Mouse (Mus musculus) testis, adult 2 months (tissue): ENCODE measurements around the gene Srpr. TPM values are rescaled to one million over a fixed set of nuclear protein-coding genes. Genes with fewer than 3 reads are reported as not detected.

Experiments
- H3K27ac ChIP-seq: fragments of 200-500 bp; 2 replicates; pipeline ENCODE4 v1.5.1; 2012; ENCODE audit warnings: low read depth, low read length; ENCODE audit not compliant: control insufficient read depth, insufficient read depth
- H3K27me3 ChIP-seq: fragments of 200-500 bp; 2 replicates; pipeline ENCODE4 v1.6.1; 2012; ENCODE audit warnings: mild to moderate bottlenecking, low read length, moderate library complexity; ENCODE audit not compliant: control insufficient read depth, insufficient read depth
- H3K36me3 ChIP-seq: fragments of 200-500 bp; 2 replicates; pipeline ENCODE4 v1.6.1; 2012; ENCODE audit warnings: mild to moderate bottlenecking, low read length; ENCODE audit not compliant: control insufficient read depth, insufficient read depth
- H3K4me1 ChIP-seq: fragments of 200-500 bp; 2 replicates; pipeline ENCODE4 v1.6.1; 2012; ENCODE audit warnings: low read length; ENCODE audit not compliant: control insufficient read depth, insufficient read depth
- H3K4me3 ChIP-seq: fragments of 200-500 bp; 2 replicates; pipeline ENCODE4 v1.5.1; 2012; ENCODE audit warnings: low read depth, mild to moderate bottlenecking, low read length, moderate library complexity, mixed read lengths; ENCODE audit not compliant: control insufficient read depth
- CTCF ChIP-seq: fragments of 200-500 bp; IDR thresholded peaks from 2 replicates; pipeline ENCODE4 v1.5.1; 2012; ENCODE audit warnings: low read depth, mild to moderate bottlenecking, inconsistent platforms, low read length, moderate library complexity; ENCODE audit not compliant: control insufficient read depth, insufficient read depth, insufficient replicate concordance
- POLR2A ChIP-seq: fragments of 200-500 bp; IDR thresholded peaks from 2 replicates; pipeline ENCODE4 v1.6.1; 2012; ENCODE audit warnings: low read depth, mild to moderate bottlenecking, inconsistent platforms, low read length, moderate library complexity; ENCODE audit not compliant: control insufficient read depth
- polyA plus RNA-seq: library from polyadenylated mRNA; depleted of rRNA; stranded (reverse); fragments of >200 nt; gene quantifications from 2 replicates; pipeline ENCODE4 v1.2.3, GENCODE M21; 2012

The Srpr gene
- polyA plus RNA-seq, 1 experiment, result 55.2 TPM

- H3K4me1 ChIP-seq, result no peaks in the 10 kb centered on the region
- H3K4me3 ChIP-seq, result no peak overlapping the region
- H3K27ac ChIP-seq, result no peak overlapping the region
- no peaks in the 10 kb centered on the region for H3K36me3 ChIP-seq
- TF ChIP-seq POLR2A (no peak), CTCF (no peak)
- no peaks in the 10 kb centered on the region for H3K27me3 ChIP-seq
These were observed 5.9 kb upstream of the Srpr start for GRCm38 (mm10) chr9:35194048-35194447.

GRCm38 (mm10) chr9:35197625-35198024, 2.4 kb upstream of the Srpr start:
- Histone ChIP-seq H3K27ac (no peak overlapping the region), H3K4me1 (peaks cover 5% of the 10 kb centered on the region), H3K36me3 (no peaks in the 10 kb centered on the region), H3K4me3 (no peak overlapping the region), H3K27me3 (no peaks in the 10 kb centered on the region)
- no peak for TF ChIP-seq POLR2A
- TF ChIP-seq CTCF, result no peak

DNA sequence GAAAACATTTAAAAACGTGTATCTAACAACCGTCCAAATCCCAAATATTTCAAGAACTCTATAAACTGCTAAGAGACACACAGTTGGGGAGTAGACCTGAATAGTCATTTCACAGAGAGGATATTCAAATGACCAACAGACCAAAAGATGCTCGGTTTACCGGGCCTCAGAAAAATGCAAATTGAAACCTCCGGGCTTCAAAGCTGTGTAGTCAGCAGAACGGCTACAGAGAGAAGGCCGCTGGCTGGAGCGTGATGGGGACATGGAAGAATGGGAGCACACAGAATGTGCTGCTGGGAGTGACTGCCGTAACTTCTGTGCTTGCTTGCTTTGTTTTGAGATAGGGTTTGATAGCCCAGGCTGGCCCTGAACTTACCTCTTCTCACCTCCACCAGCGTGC, 1.6 kb upstream of the Srpr start:
- no peak for TF ChIP-seq POLR2A
- TF ChIP-seq CTCF, result no peak
- no peak overlapping the region for H3K4me3 ChIP-seq
- no peaks in the 10 kb centered on the region for H3K27me3 ChIP-seq
- peaks cover 5% of the 10 kb centered on the region for H3K4me1 ChIP-seq
- H3K27ac ChIP-seq, result no peak overlapping the region
- no peaks in the 10 kb centered on the region for H3K36me3 ChIP-seq

- no peak overlapping the region for H3K27ac ChIP-seq
- peaks cover 5% of the 10 kb centered on the region for H3K4me1 ChIP-seq
- TF ChIP-seq POLR2A (no peak), CTCF (no peak)
- H3K4me3 ChIP-seq, result peak overlapping the region; percentile 80
- H3K36me3 ChIP-seq, result no peaks in the 10 kb centered on the region
- H3K27me3 ChIP-seq, result no peaks in the 10 kb centered on the region
These were observed 817 bp upstream of the Srpr start for GRCm38 (mm10) chr9:35198945-35199771.

DNA sequence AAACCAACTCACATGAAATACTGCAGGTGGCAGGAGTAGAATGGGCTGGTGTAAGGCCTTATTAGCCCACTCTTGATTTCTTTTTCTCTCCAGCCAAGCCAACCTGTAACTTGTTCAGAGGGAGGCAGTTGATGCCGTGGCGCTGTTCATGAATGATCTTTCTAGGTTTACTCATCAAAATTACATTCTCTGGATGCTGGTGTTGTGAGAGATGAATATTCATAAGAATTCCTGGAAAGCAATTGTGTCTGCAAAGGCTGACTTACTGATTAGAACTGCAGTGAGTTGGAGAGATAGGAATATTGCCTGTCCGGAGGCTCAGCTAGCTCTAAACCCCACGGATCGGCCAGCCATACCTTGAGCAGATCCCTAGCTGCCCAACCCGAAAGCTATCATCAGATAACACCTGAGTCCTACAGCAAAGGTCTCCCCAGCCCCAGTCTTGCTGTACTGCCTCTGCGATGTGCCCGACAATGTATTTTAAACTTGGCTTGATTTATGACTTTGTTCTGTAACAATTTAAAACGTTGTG, 620 bp downstream of the Srpr start:
- H3K36me3 ChIP-seq, result peaks cover 3% of the 10 kb centered on the region
- peaks cover 5% of the 10 kb centered on the region for H3K4me1 ChIP-seq
- TF ChIP-seq CTCF, result no peak
- no peak for TF ChIP-seq POLR2A
- H3K27ac ChIP-seq, result no peak overlapping the region
- peak overlapping the region; percentile 80; the same call in 1 of the 2 replicates for H3K4me3 ChIP-seq
- no peaks in the 10 kb centered on the region for H3K27me3 ChIP-seq

DNA sequence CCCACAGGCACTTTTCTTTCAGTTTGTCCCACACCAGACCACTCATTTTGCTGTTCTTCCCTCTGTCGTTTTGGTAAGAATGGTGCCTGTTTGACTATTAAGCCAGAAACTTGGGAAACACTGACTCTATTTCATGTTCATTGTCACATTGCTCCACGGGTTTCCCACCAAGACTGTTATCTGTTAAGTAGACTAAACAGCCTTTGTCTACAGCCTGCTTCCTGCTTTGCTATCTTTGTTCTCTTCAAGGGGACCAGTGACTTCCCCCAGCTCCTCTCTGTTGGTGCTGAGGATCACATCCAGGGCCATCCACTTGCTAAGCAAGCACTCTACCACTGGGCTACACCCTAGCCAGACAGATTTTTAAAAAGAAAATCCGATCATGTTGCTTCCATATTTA, 3.6 kb downstream of the Srpr start:
- no peak for TF ChIP-seq POLR2A
- no peak for TF ChIP-seq CTCF
- no peaks in the 10 kb centered on the region for H3K27me3 ChIP-seq

GRCm38 (mm10) chr9:35204421-35204820, 4.4 kb downstream of the Srpr start:
- TF ChIP-seq POLR2A (no peak), CTCF (no peak)
- no peak overlapping the region for H3K27ac ChIP-seq
- peaks cover 3% of the 10 kb centered on the region for H3K4me1 ChIP-seq
- no peaks in the 10 kb centered on the region for H3K27me3 ChIP-seq
- H3K4me3 ChIP-seq, result no peak overlapping the region
- H3K36me3 ChIP-seq, result peaks cover 4% of the 10 kb centered on the region

More for the DNA sequence above, 3.6 kb downstream of the Srpr start:
- Histone ChIP-seq H3K4me1 (peaks cover 5% of the 10 kb centered on the region), H3K27ac (no peak overlapping the region), H3K4me3 (no peak overlapping the region), H3K36me3 (peaks cover 4% of the 10 kb centered on the region)
